Mouse (Mus musculus): ENCODE results near the gene Cep41.

The Cep41 gene

GRCm38 (mm10) chr6:30624763-30625162 lies 68.8 kb downstream of the Cep41 start:
- DNase-seq (ENCODE audit: low spot score): no peak

- no peak for DNase-seq (ENCODE audit: low spot score)
Observed at GRCm38 (mm10) chr6:30621986-30622389, 71.6 kb downstream of the Cep41 start.

- DNase-seq (ENCODE audit: low spot score): no peak
Observed at GRCm38 (mm10) chr6:30620994-30621393, 72.6 kb downstream of the Cep41 start.

- DNase-seq (ENCODE audit: low spot score): no peak
Observed at GRCm38 (mm10) chr6:30620591-30620990, 73.0 kb downstream of the Cep41 start.

DNA sequence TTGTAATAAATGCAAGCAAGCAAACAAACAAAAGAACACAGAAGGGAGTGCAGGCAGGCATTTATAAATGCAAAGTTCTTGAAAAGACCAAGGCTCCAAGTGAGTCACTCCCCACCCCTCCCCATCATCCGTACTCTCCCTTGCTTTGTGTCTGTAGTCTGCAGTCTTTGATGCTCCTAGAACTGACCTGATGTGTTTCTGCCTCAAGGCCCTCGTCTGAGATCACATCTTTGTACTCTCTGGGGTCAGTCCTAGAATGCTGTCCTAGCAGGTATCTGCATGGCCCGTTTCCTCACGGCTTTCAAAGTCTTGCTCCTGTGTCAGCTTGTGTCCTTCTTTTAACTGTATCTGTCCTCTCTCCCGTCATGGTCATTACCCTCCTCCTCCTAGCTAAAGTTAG lies 73.9 kb downstream of the Cep41 start:
- no peak for DNase-seq (ENCODE audit: low spot score)

- DNase-seq (ENCODE audit: low spot score): peak; percentile 24
Observed at GRCm38 (mm10) chr6:30618735-30619134, 74.8 kb downstream of the Cep41 start.

DNA sequence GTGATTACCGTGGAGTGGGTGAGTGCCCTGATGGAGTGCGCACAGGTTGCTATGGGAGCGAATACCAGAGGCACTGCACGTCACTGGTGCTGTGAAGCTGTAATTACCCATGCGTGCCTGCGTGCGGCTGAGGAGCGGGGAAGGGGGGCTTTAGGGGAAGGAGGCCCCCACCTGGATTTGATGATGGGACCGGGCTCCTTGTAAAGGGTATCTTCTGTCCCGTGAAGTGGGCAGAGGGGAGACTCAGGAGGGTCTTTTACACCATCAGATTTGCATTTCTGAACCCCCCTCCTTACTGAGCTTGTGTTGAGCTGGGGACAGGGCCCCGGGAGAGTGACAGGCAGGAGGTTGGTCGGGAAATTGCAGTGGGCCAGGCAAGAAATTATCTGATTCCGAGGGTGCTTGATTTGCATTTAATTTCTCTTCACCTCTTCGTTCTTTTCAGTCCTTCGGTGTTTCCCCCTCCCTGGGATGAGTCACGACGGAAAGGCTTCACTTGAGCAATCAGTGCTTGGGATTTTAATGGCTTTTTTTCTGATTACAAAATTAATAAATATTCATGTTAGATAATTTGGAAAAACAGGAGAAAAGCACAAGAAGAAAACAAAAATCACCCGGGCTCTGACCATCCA lies 75.5 kb downstream of the Cep41 start:
- peak; percentile 73 for DNase-seq (ENCODE audit: low spot score)

- peak; percentile 66 for DNase-seq (ENCODE audit: low spot score)
Observed at GRCm38 (mm10) chr6:30617020-30617958, 76.3 kb downstream of the Cep41 start.

- DNase-seq (ENCODE audit: low spot score): peak; percentile 47
Observed at GRCm38 (mm10) chr6:30616491-30616941, 77.0 kb downstream of the Cep41 start.

DNA sequence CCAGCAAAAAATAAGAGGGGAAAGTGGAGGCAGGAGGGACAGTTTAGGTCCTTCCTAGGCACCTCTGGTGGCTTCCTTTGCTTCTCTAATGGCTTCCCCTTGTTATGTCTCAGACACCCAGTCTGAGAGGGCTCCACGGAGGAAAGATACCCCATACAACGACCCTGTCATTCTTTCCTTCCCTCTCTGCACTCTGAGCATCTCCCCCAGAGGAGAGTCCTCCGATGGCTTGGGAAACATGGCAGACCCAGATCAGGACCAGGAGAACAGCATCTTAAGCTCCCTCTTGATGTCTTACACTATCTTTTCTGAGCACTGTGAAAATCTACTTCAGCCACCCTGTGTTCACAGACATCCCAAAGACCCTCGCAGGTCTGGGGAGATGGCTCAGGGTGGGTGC lies 77.8 kb downstream of the Cep41 start:
- DNase-seq (ENCODE audit: low spot score): no peak

DNA sequence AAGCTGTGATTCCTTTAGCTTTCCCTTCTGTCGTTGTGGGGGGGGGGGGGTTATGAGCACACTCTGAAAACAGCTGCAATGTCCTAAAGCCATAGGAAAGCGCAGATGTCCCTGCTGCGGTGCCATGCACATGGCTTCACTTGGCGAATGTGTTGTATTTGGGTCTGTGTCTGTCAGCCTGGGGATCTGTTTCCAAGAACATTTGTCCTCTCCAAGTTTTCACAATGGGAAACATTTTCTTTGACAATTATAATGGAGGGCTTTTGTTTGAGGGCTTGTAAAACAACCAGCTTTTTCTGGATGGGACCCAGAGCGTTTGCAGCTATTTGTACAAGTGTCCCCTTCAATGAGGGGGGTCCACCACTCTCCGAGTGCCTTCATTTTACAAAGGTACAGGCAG lies 79.3 kb downstream of the Cep41 start:
- DNase-seq (ENCODE audit: low spot score): no peak

DNA sequence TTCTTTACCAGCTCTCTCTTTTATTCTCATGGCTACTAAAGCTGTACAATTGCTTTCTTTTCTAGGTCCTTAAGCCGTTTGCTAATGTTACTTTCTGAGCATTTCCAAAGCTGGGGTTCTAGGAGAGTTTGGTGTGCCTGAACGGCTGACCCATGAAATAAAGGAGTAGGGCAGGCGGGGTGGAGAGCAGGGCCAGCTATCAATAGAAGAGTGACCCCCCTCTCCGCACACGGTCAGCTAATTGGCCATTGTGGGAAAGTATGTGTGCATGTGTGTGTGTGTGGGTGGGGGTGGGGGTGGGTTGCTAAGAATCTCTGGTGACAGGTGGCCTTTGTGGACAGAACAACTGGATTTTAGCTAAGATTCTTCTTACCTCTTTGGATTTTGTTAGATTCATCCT lies 82.3 kb downstream of the Cep41 start:
- DNase-seq (ENCODE audit: low spot score): peak; percentile 41

- DNase-seq (ENCODE audit: low spot score): no peak
Observed at GRCm38 (mm10) chr6:30610710-30611109, 82.8 kb downstream of the Cep41 start, which contains the start of gene Cpa5. TSS of gene Cpa5 (plus strand) at chr6:30611010.

DNA sequence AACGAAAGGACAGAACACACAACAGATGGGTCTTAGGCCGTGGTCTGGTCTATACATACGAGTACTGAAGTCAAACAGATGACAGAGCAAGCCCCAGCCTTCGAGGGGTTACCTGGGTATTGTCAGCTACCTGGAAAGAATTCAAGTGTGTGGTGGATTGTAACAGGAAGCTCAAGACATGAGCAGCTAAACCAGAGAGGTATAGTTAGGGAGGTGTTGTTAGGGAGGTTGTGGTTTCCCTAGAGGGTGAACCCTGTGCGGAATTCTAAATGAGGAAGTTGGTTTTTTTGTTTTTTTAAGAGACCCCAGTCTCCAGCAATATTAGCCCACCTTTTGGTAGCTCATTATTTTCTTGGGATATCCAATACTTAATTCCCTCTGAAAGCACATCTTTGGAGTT lies 87.9 kb downstream of the Cep41 start:
- DNase-seq (ENCODE audit: low spot score): no peak

DNA sequence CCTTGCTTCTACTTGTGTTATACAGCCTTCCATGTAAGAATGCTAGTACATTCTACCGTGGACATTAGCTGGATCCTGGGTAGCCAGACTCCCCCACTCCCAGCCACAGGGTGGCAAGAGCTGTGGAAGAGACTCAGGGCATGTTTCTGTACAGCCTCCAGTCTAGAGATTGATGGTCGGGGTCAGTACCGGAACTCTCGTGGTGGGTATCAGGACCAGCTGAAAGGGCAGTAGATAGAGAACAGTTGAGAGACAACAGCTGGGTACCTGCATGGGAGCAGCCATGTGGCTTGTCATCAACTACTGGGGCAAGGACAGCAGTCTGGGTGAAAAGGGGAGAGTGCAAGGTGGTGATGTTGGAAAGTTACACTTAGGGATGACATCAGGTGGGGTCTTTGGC lies 88.4 kb downstream of the Cep41 start:
- no peak for DNase-seq (ENCODE audit: low spot score)

DNA sequence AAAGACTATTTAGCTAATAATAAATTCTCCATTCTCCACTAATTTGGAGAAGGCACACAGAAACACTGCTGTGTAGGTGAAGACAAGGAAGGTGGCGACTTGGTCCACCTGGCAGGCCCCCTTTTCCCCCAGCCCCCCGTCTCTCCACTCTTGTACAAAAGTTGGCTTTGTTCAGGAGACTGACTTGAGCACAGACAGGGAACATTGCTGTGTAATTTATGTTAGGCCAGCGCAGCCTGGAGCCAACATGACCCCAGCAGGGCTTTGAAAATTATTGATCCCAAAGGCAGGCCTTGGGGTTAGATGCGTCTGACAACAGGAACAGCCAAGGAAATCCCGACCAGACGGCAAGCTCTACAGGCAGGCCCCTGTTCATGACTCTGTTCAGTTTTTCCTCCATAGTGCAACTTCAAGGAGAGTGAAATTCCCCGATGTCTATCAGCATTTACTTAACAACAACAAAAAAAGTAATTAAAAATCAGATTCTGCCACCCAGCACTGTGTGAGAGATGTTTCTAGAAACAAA lies 89.1 kb downstream of the Cep41 start:
- DNase-seq (ENCODE audit: low spot score): no peak
